Mouse (Mus musculus): ENCODE results near the gene Ypel3.
"Not testable (repeated sequence)": the region's sequence is repeated elsewhere in the genome, so short reads cannot be mapped to it uniquely, and the experiment has no call there.

Gene Ypel3

GRCm38 (mm10) chr7:126767001-126767400 is 9.8 kb upstream of the Ypel3 start:
- peak; percentile 39 for DNase-seq

- no peak for DNase-seq
Observed at GRCm38 (mm10) chr7:126770784-126771183, 6.0 kb upstream of the Ypel3 start.

DNA sequence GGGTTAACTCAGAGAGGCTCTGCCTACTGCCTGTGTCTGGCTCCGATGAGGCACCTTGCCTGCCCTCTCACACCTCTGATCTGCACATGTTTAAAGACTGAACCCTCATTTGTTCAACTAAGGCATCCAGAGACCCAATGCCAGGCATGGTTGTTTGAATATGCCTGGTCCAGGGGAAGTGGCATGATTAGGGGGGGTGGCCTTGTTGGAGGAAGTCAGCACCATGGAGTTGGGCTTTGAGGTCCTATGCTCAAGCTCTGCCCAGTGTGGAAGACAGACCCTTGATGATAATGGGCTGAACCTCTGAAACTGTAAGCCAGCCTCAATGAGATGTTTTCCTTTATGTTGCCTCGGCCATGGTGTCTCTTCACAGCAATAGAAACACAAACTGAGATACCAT is 3.4 kb upstream of the Ypel3 start:
- DNase-seq = no peak

DNA sequence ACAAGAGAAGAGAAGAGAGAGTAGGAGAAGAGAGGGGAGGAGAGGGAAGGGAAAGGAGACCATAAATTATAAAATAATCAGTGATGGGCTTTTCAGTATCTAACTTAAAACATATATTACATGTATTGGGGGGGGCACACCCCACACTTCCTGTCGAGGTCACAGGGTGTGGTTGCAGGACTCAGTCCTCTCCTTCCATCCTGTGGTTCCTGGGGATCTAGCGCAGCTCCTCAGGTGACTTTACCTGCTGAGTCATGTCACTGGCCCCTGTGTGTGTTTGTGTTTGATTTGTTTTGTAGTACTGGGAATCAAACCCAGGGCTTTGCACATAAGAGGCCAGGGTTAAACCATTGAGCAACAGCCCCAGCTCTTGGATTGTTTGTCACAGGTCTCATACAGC is 2.3 kb upstream of the Ypel3 start:
- DNase-seq = no peak

DNA sequence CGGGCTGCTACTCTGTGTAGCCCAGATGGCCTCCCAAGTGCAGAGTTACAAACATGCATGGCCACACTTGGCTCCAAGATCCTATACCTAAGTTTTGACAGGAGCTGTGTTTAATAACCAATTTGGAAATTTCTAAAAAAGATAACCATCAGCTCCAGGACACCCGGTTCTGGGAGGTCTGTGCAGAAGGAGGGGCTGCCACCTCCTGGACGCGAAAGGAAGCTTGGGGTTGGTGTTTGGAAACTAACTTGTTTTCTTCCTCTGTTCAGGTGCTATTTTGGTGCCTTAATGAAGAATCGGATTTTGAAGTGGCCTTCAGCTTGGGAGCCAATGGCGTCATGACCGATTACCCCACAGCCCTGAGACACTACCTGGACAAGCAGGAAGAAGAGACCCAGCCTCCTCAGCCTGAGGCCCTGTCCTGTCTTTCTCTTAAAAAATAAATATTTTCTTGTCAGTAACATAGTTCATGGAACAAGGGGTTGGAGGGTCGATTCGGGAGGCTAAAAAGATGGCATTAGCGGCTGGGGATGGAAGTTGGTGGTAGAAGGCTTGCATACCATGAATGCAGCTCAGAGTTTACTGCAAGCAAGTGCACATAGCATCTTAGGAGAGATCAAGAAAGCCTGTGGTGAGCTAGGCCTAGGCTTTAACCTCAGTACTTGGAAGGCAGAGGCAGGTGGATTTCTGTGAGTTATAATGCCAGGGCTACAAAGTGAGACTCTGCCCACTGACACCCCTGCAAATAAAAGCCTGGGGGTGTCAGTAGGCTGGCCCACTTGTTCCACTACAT is 1.4 kb upstream of the Ypel3 start:
- DNase-seq = no peak

DNA sequence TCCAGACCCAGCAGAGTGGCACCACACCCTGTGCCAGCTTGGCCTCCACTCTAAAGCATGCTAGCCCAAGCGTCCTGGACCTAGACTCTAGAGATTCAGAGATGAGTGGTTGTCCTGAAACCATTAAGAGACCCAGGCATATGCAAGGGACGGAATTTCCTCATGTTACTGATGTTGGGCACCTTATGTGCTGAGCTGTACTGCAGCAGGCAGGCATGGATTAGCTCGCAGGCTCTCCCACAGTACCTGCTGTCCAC is 849 bp upstream of the Ypel3 start:
- peak; percentile 37 for DNase-seq

DNA sequence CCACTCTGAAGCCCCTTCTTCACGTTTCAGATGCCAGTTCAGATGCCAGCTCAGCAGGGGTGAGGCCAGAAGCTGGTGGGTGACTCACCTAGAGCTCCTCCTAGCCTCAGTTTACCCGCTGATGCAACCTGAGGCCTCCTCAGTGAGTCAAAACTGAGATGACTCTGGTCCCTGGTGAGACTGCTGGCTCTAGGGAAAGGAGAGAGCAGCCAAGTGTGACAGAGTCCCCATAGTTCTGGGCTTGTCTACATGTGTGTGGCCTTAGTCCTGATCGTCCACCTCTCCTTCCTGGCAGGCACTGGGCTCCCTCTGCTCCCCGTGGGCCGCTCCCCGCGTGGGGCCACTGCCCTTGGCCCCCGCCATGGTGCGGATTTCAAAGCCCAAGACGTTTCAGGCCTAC is 721 bp downstream of the Ypel3 start:
- peak; percentile 47 for DNase-seq

DNA sequence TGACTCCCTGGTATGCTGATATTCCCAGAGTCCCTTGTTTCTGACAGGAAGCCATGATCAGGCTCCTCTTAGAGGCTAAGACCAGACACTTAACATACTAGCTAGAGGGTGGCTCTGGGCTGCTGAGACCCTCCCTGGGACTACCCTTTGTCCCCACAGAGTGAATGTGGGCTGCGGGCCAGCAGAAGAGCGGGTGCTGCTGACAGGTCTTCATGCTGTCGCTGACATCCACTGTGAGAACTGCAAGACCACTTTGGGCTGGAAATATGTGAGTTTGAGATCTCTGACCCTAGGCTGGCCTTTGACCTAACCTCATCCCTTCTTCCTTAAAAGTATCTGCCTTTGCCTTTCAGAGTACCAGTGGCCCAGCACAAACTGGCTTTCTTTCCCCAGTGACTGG is 1.4 kb downstream of the Ypel3 start:
- no peak for DNase-seq

DNA sequence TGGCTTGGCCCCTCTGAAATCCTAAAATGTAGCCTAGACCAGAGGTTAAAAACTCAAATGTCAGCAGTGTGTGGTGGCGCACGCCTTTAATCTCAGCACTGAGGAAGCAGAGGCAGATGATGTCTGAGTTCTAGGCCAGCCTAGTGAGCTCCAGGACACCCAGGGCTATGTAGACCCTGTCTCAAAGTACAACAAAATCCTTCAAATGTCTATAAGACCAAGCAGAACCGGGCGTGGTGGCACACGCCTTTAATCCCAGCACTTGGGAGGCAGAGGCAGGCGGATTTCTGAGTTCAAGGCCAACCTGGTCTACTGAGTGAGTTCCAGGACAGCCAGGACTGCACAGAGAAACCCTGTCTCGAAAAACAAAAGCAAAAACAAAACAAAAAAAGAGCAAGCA is 2.3 kb downstream of the Ypel3 start:
- not testable (repeated sequence) for DNase-seq

GRCm38 (mm10) chr7:126779983-126780970 is 3.5 kb downstream of the Ypel3 start:
- DNase-seq = peak; percentile 88

- DNase-seq = peak; percentile 56
Observed at GRCm38 (mm10) chr7:126780971-126781635, 4.3 kb downstream of the Ypel3 start, which contains the start of gene Tbx6. Gene Tbx6, plus strand, starts transcription at chr7:126781483.

- no peak for DNase-seq
Observed at GRCm38 (mm10) chr7:126781661-126782370, 5.1 kb downstream of the Ypel3 start.

DNA sequence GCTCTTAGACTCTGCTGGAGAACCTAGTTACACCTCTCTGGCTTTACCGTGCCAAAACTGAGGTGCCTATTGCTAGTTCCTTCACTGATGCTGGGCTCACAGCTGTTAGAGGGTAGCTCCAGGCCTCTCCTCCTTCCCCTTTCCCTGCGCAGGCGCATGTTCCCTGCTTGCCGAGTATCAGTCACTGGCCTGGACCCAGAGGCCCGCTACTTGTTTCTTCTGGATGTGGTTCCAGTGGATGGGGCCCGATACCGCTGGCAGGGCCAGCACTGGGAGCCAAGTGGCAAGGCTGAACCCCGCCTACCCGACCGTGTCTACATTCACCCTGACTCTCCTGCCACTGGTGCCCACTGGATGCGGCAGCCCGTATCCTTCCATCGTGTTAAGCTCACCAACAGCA is 5.9 kb downstream of the Ypel3 start:
- no peak for DNase-seq

- DNase-seq = no peak
Observed at GRCm38 (mm10) chr7:126784469-126784868, 7.7 kb downstream of the Ypel3 start.

DNA sequence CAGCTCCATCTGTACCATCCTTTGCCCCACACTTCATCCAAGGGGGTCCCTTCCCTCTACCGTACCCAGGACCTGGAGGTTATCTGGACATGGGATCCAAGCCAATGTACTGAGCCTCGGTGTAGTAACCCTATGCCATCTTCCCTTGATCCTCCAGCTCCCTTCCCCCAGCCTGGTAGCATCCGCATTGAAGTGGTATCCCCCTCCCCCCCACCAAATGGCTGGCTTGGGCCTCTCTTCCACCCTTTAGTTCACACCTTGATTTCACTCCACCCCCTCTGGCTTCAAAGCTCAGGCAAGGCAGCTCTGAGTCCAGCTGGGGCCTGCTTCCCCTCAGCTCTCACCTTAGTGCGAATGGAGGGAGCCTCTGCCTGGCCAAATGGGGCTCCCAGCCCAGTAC is 8.3 kb downstream of the Ypel3 start:
- DNase-seq = no peak

DNA sequence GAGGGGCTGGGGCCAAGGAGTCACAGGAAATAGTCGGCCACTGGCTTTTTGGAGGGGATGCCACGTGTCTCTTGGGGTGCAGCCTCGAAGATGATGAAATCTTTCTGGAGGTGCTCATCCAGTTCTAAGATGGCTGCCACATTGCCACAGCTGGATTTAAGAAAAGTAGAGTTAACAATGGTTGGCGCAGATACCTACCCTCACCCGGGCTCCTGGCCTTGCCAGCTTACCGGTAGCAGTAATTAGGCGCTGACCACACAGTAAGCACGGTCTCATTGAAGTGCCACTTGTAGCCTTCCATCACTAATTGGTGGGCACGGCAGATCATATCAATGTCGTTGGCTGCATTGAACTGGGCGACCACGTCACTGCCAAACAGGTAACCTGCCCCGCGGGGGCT is 9.4 kb downstream of the Ypel3 start:
- no peak for DNase-seq

GRCm38 (mm10) chr7:126789141-126789540 is 12.4 kb downstream of the Ypel3 start:
- DNase-seq = no peak

DNA sequence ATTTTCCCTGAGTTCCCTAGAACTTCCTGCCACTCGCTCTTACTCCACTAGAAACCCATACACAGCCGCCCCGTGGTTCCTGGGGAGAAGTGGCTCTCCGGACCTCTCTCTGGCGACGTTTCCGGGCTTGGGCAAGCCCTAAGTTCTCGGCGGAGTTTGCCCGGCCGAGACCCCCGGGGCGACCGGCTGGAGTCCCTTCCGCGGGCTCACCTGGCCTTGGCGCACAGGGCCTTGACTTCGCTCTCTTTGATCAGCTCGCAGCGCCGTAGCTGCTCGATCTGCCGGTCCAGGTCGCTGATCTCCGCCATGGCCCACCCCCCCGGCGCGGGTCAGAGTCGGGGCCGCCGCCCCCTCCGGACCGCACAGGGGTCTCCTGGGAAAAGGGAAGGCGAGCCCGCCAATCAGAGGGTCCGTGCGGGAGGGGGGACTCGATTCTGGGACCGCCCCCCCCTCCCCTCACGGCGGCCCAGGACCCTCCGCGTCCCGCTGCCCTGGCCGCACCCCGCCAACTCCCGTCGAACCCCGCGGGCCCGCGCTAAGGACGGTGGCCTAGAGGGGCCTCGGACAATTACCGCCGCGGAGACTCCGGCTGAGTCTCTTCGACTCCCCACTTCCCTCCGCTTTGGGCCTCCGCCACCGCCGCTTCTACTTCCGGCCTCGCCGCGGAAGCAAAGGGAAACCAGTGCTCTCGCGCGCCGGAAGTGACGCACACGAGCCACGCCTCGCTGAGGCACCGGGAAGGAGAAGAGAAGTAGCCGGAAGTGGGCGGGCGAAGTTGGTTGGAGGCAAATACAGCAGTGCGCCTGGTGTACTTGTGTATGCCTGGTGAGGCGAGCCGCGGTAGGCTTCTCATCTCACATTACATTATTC is 15.3 kb downstream of the Ypel3 start, which contains the start of gene Ppp4c:
Gene Ppp4c (minus strand): TSS at position 646 of the 870 bp plus-strand sequence.
- DNase-seq = peak; percentile 98

GRCm38 (mm10) chr7:126792721-126793443 is 16.1 kb downstream of the Ypel3 start:
- DNase-seq = no peak

- no peak for DNase-seq
Observed at GRCm38 (mm10) chr7:126793456-126794270, 16.9 kb downstream of the Ypel3 start.

All from kidney, postnatal 14 days (tissue).